Mouse (Mus musculus) kidney, adult 2 months (tissue): ENCODE measurements around the gene Zfp36l1.

Experiments used
- CTCF ChIP-seq: fragments of 200-500 bp; conservative IDR thresholded peaks from 2 replicates; pipeline ENCODE4 v1.5.1; 2011; ENCODE audit warnings: low read depth, mild to moderate bottlenecking, control low read depth, low read length, moderate library complexity, mixed read lengths; ENCODE audit not compliant: insufficient read depth, insufficient read length
- POLR2A ChIP-seq: fragments of 200-500 bp; IDR thresholded peaks from one replicate; pipeline ENCODE4 v1.6.1; 2011; ENCODE audit warnings: low read depth, low read length, control low read depth

DNA sequence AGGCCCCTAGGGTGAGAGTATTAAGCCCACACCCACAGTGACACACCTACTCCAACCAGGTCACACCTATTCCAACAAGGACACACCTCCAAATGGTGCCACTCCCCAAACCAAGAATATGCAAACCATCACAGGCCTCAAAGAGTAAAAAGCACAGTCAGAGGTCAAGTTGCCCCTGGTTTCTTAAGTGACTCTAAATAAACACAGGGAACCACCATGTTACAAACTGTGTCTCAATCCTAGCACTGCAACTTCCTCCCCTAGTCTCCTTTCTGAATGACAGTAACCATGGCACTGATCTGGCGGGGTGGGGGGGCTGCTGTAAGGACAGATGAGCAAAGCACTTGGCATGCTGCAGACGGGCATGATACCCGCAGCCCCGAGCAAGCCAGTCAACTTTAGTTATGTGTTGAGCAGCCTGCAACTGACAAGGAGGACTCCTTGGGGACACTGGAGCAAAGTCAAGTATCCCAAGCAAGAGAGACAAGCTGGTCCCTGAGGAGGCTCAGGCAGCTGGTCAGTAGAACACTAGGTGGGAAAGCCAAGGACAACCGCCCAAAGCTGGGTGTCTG, 14.5 kb upstream of the Zfp36l1 start:
- TF ChIP-seq POLR2A: no peak
- TF ChIP-seq CTCF: no peak
